Mouse (Mus musculus): ENCODE measurements at regions not wholly inside any gene's neighbourhood (a gene's known extent, or its start where the extent isn't known, plus 50 kb on each side); places are given as distances from the start of the nearest gene placed in this dataset.

DNA sequence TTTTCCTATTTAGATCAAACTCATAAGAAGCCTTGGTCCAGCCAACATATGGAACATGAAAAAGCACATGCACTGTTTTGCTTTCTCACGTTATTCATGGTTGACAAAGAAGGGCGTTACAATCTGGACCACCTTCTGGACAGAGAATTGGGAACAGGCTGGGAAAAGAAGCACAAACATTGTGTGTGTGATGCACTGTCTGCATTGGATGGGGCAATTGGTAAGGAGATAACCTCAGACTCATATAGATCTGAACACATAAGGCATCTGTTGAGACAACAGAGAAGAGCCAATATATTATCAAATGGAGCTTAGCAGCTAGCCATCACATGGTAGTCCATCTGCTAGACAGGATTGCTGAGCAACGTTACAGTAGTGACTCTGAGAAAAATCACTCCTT lies 317.1 kb downstream of the Fam84a start:
- no peak for DNase-seq (ENCODE audit: low spot score)

DNA sequence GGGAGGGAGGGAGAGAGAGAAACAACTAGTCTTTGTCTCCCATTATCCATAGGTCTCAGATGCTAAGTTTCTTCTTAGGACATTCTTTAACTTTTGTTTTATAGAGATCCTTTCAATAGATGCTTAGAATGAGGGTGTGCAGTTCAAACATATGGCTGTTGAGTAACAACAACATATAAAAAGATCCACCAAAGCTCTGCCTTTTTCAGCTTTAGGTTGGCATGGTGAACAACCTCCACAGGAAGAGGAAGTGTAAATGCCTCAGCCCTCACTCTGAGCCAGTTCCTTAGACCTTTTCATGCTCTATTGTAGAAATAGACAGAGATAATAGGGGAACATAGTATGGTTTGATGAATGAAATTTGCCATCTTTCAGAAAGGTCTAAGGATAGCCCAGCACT lies 326.0 kb downstream of the Fam84a start:
- no peak for DNase-seq (ENCODE audit: low spot score)

DNA sequence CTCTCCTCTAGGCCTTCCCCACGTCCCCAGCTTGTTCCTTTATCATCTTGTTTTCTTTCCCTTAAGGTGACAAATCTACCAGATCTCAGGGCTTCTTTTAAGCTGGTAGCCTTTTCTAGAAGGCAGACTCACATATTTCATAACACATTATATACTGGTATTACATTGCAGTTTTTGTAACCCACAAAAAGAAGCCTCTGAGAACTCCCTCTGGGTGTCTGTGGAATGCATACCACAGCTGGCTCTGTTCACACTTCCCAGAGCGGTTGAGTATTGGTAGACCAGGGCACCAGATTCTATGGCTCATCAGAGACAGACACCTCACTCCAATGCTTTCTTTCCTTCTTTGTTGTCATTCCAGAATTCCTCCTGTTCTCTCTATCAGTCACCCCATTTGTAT lies 336.4 kb downstream of the Fam84a start:
- no peak for DNase-seq (ENCODE audit: low spot score)

DNA sequence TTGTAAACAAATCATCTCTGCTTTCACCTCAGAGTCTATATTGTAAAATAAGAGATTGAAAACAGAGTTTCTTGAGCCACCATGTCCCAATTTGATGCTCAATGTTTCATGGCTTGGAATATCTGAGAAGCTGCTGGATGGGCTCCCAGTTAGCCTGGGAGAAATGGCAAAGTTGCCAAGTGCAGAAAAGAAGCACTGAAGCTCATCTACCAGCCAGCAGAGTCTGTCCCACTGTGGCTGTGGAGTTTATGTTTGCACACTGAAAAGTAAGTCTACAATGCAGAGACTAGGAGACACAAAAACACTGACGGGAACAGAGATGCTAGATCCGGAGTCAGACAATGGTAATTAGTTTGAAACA lies 341.7 kb downstream of the Fam84a start:
- DNase-seq (ENCODE audit: low spot score) = no peak

DNA sequence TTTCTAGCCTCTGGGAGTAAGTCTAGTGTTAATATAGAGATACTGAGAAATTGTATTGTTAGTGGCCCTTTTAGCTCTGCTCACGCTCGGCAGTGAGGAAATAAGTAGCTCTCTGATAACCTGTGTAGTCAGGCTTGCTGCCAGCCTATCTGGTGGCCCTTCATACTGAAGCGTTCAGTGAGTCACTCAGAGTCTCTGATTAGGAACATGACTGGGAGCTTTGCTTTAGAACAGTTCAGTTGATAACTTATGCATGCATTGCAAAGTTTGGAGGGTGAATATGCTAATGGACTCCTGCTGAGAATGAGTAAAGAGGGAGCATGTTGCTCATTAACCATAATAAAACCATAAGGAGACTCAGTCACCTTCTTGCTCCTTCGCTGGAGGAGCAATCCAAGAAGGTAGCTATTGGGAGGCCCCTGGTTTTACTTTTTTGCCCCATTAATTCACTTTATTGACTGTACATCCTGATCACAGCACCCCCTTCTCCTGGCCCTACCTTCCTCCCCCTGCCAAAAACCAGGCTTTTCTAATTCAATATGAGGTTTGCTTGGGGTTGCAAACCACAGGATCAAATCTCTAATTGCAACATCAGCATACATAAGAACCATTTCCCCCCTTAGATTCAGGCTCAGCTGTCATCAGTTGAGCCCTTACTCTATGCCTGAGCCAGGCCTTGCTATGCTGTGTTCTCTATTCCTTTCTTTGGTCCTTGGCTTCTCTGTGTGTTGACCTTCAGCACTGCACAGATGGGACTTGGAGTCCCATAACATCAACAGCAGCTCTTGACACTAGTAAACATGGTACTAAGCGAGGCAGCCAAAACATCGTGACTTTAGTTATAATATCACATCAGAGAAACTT lies 342.3 kb downstream of the Fam84a start:
- DNase-seq (ENCODE audit: low spot score) = no peak

DNA sequence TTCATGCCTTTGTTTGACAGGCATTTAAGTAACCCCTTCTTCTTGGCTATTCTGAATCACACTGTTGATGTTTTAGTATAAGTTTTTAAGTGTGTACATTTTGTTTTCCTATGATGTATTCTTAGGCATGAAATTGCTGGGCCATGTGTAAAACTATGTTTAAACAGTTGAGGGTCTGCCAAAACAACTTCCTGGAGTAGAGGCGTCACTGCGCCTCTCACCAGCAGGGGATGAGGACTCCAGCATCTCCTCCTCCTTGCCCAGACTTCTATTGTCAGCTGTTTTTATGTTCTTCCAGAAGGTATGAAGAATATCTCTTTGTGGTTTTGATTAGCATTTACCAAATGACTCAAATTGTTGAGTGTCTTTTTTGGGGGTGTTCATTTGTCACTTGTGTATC lies 372.1 kb downstream of the Fam84a start:
- no peak for DNase-seq (ENCODE audit: low spot score)

DNA sequence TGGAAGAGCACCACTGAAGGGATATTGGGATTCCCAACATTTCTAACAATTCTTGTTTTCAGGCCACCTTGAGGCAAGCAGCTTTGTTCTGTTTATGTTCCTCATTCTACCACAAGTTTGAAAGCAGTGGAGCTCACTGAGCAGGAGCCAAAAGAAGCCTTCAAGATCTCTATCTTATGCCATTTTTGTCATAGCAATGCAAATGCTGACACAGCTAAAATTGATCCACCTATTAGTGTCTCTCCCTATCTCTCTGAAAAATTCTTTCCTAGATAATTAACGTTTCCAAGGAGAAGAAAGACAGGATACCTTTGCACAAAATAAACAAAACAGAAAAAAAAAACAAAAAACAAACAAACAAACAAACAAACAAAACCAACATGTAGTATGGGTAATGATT lies 375.2 kb downstream of the Fam84a start:
- DNase-seq (ENCODE audit: low spot score) = no peak

DNA sequence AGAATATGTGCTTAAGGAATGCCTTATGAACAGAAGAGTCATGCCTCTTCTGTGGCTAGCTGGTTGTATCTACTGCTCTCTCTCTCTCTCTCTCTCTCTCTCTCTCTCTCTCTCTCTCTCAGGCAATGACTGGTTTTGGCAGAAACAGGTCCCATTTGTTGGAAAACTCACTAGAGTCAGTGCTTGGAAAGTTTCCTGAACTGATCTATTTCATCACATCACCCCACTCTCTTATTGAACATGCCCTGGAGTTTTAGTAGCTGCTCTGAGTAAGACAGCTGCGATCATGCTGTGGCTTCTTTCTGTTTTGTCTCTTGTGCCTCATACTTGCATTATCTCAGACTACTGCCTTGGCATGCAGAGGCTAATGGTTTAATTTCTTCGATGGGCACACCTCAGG lies 382.2 kb downstream of the Fam84a start:
- DNase-seq (ENCODE audit: low spot score) = no peak

DNA sequence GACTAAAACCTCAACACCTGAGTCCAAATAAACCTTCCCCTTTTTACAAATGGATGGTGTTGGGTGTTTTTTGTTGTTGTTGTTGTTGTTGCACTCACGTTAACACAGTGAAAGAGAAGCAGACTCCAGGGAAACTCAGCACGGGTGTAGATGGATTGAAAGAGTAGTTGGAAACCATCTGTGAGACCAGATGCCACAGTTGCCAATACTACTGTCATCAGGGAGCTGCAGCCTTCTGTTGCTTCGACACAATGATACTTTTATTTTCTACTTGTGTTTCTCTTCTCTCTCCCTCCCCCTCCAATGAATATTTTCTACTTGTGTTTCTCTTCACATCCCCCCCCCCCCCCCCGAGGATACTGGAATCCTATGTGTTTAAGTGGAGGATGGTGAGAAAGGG lies 382.7 kb downstream of the Fam84a start:
- DNase-seq (ENCODE audit: low spot score) = no peak

DNA sequence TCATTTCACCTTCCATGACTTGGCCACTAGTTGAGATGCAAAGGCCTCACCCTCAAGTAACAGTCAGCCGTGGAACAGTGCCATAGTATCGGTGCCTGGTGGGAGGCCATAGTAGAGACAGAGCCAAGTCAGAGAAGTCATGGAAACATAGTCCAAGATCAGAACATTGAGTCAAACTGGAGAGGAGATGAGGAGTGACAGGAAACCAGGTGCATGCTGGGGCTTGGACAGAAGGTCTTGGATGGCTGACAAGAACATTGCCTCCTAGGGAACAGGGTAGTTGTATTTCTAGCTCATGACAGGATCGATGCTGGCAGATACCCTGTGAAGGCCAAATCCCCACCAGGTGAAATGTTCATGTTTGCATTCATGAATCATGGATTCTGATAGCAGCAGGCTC lies 385.4 kb downstream of the Fam84a start:
- DNase-seq (ENCODE audit: low spot score) = no peak

DNA sequence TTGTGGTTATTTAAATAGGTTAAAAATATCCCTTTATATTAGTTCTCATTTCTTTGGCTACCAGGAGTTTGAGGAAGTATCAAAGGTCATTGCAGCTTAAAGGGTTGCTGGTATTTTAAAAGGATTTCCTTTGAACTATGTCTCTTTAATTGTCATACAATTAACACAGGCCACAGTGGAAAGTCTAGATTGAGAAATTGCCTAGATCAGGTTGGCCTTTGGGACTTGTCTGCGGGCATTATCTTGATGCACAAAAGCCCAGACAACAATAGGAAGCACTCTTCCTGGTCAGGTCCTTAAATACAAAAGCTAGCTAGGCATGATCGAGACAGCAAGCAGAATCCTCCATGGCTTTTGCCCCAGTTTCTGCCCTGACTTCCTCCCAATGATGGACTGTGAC lies 398.0 kb downstream of the Fam84a start:
- DNase-seq (ENCODE audit: low spot score) = no peak

DNA sequence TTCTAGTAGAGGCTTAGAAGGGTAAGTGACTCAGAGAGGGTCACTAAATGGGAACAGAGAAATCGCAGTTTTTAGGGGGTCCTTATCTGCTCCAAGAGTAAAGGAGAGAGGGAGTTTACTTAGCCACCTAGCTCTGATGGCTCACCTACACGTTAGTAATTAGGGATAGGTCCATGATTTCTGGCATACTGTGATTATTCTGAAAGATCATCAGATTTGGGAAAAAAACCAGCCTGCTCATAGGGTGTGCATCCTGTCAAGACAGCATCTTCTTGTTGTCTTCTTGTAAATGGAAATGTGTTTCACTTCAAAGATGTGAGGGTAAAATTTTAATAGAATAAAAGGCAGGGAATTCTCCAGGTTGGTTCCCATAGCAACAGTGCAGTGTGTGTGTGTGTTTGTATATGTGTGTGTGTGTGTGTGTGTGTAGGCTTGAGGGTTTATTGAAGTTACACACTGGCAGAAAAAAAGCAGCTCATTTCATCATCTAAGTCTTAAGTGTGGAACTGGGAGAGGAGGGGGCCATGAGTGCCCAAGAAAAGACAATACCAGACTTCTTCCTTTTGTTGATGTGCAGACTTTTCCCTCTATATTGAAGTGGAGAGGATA lies 407.4 kb downstream of the Fam84a start:
- DNase-seq (ENCODE audit: low spot score) = no peak

DNA sequence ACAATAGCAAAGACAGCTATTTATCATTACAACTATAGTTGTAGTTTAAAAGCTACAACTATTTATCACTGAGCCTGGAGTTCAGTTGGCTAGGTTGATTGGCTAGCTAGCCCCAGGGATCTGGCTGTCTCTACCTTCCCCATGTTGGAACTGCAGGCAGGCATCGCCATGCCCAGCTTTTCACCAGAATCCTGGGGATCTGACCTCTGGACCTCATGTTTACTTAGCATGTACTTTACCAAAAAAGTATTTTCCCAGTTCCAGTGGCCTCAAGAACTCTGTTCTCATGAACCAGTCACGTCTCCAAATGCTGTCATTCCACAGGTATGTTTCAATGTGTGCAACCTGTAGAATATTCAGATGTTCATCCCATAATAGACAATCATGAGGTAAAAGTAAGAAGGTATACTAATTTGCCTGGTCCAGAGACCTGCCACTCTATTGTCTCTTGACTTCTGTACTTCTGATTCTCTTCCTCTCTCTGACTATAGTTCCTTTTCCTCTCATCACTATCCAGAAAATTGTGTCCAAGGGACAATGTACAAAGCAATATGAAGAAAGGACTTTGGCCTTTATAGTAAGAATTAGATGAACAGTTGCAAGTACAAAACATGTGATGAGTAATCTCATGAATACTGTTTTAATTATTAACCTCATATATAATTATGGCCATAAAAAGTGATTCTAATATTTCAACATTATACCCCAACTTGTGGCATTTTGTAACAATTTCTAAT lies 421.8 kb downstream of the Fam84a start:
- DNase-seq (ENCODE audit: low spot score) = no peak

DNA sequence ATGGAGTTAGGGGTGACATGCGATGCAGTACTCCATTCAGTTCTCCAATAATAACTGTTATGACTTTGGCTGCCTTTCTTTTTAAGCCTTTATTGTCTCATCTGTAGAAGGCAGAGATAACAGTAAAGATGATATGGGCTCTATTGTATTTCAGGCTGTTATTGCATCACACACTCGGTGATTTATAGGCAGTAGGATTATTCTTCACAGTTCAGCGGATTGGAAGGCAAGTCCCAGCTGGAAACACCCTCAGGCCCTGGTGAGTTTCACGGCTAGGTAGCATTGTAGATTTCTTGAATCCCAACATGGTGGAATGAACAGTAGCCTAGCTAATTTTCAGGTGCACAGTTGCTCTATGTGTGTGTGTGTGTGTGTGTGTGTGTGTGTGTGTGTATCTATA lies 422.9 kb downstream of the Fam84a start:
- no peak for DNase-seq (ENCODE audit: low spot score)

DNA sequence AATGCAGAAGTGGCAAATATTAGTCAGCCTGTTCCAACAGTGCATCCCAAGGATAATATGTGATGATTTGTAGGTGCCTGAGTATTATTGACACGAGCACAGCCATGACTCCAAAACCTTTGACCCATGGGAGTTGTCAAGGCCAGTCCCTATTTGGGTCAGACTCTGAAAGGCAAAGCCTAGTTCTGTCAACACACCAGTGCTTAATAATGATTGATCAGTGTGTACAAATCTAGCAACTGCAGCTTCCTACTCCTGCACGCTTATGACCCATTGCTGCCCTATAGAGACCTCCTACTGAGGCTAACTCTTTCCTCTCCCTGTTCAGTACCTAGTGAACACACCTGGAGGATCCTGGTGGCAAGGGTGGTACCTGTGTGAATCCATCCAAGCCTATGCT lies 427.3 kb downstream of the Fam84a start:
- no peak for DNase-seq (ENCODE audit: low spot score)

DNA sequence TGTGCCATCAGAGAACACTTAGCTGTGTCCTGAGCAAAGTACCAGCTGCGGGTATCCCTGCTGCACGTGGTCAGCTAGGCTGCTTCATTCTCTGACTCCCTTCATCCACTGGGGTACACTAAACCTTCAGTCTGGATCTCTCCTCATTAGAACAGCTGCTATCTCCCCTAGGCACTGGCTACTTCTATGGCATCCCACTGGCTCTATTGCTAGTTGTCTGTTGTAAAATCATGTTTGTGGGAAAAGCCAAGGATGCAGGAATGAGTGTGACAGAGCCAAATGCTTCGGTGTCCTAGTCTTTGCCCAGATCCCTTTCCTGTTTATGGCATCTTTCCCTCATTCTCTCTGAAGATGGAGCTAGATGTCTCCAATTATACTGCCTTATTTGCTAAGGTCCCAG lies 440.9 kb downstream of the Nbas start:
- DNase-seq (ENCODE audit: low spot score) = no peak

DNA sequence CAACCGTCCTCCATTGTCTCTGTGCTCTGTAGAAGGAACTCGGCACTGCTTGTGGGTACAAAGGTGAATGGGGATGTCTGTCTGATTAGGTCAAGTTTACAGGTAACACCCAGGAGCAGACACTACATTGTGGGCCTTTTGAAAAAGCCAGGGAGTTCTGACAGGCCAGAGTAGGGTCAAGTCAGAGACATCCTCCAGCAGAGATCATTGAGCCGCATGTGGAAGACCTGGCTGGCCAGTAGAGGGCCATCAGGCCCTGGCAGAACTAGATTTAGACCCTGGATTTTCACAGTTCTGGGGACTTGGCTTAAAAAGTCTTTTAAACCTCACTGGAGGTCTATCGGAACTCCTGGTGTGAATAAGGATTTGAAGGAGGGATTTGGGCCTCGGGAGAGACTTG lies 438.8 kb downstream of the Nbas start:
- DNase-seq (ENCODE audit: low spot score) = no peak

DNA sequence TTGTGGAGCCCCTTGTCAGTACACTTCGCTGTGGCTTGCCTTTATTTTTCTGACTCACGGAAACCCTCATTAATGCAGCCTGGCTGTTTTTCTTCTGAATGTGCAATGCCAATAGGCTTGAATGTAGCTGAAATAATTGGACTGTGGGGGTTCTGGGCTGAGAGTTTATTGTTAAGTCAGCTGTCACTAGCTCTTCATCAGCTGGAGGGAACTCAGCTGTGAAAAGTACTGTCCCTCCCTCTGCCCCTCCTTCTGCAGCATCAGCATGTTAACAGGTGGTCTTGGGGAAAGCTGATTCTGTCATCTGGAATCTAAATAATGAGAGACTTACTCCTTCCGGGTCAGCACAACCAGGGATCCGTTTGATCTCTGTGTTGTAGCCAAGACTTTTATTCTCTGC lies 437.6 kb downstream of the Nbas start:
- no peak for DNase-seq (ENCODE audit: low spot score)

DNA sequence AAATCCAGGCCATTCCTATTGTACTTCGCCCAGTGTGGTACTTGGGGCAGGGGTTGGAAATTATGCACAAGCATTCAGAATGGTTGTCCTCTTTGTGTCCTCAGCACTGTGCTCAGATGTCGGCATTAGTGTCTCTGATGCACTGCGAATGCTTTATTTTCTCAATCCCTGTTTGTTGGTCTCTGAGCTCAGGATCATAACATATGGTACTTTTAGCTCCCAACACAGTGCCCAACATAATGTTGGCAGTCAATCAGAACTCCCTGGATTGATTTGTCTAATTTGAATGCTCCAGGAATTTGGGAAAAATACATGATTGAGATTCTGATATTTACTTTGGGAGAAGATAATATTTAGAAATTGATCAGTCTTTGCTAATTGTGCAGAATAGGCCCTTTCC lies 434.7 kb downstream of the Nbas start:
- DNase-seq (ENCODE audit: low spot score) = no peak

DNA sequence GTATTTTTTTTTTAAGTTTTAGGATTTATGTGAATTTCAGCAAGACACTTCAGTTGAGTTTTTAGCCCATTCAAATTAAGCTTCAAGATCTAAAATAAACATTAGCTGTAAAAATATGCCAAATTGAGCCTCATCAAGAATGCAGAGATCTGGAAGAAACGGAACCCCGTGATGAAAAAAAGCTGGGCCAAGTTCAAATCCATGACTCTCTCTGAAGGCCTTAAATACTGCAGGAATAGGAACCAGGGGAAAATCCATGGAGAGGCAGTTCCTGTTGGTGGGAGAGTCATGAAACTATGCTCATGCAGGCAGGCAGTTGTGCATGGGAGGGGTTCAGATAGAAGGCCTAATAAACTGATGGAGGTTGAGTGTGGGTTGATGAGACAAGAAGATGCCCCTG lies 430.9 kb downstream of the Nbas start:
- no peak for DNase-seq (ENCODE audit: low spot score)

DNA sequence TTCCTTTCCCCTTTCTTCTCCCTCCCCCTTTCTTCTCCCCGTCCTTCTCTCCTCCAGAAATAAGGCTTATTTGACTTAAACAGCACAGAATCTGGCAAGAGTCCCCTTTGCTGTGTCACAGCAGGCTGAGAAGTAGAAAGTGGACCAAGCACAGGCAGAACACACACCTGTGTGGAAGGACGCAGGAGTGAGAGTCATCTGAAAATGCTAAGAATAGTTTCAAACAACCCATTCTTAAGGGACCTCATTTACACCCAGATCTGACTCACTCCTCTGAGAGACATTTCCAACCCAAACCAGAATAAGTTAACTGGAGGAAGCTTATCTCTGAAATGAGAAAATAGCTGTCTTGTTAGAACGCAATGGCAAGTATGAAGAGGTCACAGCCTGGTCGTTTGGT lies 429.9 kb downstream of the Nbas start:
- DNase-seq (ENCODE audit: low spot score) = no peak

DNA sequence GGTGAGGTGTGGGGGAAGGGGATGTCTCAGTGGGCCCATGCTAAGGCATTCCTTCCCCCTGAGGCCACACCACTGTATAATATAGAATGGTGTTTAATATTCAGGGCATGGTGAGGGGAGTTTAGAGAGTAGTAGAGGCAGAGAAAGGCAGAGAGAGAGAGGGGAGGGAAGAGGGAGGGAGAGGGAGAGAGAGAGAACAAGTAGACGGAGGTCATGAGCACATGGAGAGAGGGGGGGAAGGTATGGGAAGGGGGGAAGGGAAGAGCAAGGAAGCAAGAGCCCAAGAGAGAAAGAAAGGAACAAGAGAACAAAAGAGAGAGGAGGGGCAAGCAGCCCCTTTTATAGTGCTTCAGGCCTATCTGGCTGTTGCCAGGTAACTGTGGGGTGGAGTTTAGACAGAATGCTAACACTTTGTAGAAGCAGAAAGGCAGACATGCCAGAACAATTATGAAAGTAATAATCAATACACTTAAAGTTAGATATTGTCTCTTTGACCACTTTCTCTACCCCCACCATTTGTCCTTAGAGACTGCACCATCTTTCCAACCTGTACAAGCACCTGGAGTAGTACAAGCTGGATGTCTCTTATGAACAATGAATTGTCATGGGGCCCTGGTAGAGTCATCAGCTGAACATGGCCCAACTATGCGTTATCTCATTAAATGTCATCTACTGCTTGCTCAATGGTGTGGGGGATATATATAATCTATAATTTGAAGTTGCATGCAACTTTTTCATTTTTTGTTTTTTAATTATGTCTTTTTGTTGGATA lies 422.6 kb downstream of the Nbas start:
- DNase-seq (ENCODE audit: low spot score) = no peak

DNA sequence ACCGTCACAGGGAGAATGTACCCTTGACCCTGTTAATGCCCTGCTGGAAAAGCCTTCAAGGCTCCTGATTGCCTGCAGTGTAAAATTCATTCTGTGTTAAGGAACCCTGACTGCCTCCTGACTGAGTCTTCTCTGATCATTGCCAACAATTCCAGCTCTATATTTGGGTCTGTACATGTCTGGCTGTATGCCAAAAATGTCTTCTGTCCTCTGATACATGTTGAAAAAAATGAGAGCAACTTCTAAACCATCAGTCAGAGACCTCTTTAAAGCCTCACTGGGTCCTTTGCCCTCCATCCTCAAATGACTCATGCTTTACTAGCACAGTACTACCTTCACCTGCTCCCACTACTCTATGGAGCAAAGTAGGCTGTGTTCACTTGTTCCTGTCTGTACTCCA lies 408.3 kb downstream of the Nbas start:
- no peak for DNase-seq (ENCODE audit: low spot score)
